Mouse (Mus musculus): ENCODE data around the gene Rhobtb1.
A peak's percentile ranks its signal among the peaks of the same experiment; 100 is the strongest.

The Rhobtb1 gene

GRCm38 (mm10) chr10:69274705-69275104 is 123.5 kb downstream of the Rhobtb1 start:
- no peak for DNase-seq (ENCODE audit: low spot score in 2 of 2)

- no peak for DNase-seq (ENCODE audit: low spot score in 2 of 2)
Observed at GRCm38 (mm10) chr10:69275811-69276775, 124.9 kb downstream of the Rhobtb1 start.

DNA sequence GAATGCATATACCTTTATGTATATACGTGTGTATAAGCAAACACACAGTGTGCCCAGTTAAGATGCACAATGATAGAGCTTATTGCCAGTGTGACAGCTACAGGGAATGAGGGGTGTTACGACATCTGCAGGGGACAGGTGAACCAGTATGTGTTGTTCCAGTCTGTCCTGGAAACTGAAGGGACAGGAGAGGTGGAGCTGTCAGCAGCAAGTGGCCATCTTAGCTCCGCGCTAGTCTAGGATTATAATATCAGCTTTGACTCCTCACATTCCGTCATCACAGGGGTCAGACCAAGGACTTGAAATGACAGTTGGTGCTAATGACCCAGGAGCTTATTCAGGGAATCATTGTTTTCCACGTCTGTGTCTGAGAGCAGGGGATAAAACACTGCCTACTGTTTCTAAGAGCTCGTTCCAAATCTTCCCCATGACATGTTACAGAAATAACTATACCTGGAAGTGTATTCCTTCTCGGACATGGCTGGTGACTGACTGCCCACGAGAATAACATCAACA is 125.7 kb downstream of the Rhobtb1 start:
- DNase-seq (ENCODE audit: low spot score in 2 of 2): no peak

DNA sequence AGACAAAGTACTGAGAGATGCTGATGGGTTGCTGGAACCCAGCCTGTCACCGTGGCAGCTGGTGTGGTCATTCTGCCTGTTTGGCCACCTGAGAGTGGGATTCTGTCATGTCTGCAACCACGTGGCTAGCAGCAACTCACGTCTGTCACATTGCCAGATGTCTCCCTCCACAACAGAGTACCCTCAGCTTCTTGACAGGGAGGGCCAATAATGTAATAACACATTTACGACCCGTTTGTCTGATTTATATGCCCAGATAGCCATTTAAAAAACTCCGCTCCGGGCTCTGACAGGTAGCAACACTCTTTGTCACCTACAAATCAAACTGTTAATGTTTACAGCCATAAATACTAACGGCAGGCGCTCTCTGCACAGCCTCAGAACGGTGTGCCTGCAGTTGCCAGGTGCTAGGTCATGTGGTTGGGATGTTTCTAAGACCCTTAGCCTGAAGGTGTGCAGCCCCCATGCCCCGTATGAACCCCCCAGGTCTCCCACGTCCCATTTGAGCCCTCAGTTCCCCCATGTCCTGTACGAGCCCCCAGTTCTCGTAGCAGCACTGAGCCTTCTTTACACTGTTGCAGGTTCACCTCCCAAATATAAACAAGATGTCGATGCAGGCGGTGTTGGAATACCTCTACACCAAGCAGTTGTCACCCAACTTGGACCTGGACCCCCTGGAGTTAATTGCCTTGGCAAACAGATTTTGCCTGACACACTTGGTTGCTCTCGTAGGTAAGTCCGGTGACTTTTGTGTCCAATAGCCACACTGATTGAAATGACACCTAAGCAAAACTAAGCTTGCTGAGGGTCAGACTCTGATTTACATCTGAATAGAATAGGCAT is 127.8 kb downstream of the Rhobtb1 start:
- DNase-seq (ENCODE audit: low spot score in 2 of 2): no peak

GRCm38 (mm10) chr10:69279607-69279978 is 128.4 kb downstream of the Rhobtb1 start:
- DNase-seq (ENCODE audit: low spot score in 2 of 2): no peak

DNA sequence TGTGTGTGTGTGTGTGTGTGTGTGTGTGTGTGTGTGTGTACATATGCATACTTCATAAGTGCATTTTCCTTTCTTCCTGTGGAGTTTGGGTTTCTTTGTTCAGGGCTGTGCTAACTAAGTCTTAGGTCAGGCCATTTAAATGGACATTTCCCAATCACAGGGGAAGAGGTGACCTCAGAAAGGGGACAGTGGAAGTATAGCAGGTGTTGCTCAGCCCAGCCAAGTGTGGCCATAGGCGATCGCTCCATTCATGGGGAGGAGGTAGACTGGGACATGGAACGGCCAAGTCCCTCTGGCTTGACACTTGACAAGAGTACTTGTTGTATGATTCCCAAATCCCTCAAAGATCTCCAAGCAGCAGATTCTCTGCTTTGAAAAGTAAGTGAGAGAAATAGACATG is 135.7 kb downstream of the Rhobtb1 start:
- no peak for DNase-seq (ENCODE audit: low spot score in 2 of 2)

GRCm38 (mm10) chr10:69288086-69288485 is 136.9 kb downstream of the Rhobtb1 start:
- no peak for DNase-seq (ENCODE audit: low spot score in 2 of 2)

DNA sequence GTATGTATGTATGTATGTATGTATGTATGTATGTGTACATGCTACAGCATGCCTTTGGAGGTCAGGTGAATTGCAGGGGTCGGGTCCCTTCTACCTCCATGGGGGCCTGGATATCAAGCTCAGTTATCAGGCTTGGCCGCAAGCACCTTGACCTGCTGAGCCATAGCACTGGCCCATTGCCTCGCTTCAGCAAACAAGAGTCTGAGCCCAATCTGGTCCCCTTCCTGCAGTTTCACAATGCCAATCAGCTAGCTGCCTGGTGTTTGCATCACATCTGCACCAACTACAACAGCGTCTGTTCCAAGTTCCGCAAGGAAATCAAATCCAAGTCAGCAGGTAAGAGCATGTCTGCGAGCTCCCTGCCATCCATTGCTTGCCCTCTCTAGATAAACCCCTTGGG is 137.5 kb downstream of the Rhobtb1 start:
- no peak for DNase-seq (ENCODE audit: low spot score in 2 of 2)

- no peak for DNase-seq (ENCODE audit: low spot score in 2 of 2)
Observed at GRCm38 (mm10) chr10:69290736-69291135, 139.5 kb downstream of the Rhobtb1 start.

GRCm38 (mm10) chr10:69295919-69296318 is 144.7 kb downstream of the Rhobtb1 start:
- DNase-seq (ENCODE audit: low spot score in 2 of 2): no peak

DNA sequence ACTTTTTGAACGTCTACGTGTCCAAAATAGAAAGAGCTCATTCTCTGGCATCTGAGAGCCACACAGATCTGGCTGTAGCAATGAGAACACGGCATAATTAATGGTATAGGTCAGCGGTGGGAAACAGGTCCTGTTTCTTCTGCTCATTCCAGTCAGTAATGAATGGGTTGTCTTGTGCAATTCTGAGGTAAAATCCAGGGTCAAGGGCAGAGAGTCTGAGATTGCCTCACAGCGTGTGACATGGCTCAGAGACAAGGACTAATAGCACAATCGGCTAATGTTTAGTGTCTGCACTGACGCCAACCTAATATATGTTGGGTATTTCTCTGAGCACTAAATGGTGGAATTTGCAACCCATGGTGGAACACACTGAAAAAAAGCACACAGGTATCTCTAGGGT is 148.8 kb downstream of the Rhobtb1 start:
- DNase-seq (ENCODE audit: low spot score in 2 of 2): no peak

GRCm38 (mm10) chr10:69302667-69303066 is 151.4 kb downstream of the Rhobtb1 start:
- DNase-seq (ENCODE audit: low spot score in 2 of 2): no peak

DNA sequence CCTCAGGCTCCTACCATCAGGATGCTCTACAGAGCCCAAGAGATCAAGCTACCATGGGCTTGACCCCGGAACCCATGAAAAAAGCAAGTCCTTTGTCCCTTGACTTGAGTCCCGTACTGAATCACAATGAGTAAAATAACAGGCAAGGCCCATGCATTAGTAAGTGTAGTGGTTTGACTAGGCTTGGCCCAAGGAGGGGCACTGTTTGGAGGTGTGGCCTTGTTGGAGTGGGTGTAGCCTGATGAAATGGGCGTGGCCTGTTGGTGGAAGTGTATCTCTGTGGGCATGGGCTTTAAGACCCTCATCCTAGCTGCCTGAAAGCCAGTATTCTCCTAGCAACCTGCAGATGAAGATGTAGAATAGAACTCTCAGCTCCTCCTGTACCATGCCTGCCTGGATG is 153.6 kb downstream of the Rhobtb1 start:
- no peak for DNase-seq (ENCODE audit: low spot score in 2 of 2)

DNA sequence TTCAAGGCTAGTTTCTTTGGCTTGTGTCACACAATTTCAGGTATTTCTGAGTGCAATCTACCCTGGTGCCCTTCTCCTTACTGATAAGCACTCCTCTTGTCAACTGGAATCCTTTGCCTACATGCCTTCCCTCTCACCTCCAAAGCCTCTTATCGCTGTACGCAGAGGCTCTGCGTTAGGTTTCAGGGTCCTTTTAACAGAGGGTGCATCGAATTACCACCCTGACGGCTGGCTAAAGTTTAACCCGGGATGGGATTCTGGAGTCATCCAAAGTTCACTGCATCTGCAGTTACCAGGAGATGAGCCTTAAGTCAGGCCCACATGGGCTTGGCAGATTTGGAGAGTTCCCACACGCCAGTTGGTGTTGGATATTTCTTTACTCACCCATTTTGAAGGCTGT is 154.4 kb downstream of the Rhobtb1 start:
- DNase-seq (ENCODE audit: low spot score in 2 of 2): no peak

DNA sequence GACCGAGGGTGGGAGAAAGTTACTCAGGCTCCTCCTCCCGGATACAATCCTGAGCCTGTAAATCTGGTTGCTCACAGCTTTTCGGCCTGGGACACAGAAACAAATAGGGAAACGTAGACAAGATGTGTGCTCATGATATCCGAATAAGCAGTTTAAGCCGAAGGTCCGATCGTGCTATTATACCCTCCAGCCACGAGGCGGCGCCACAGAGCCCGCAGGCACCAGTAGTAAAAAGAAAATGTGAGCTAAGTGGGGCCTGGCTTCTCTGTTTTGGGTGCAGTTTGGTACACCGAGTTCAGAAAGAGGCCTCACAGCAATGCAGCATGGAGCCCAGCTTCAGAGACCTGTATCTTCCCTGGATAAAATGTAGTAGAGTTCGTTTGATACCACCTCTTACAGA is 155.0 kb downstream of the Rhobtb1 start:
- peak in 1 of 2 experiments; percentile 13 for DNase-seq (ENCODE audit: low spot score in 2 of 2)

DNA sequence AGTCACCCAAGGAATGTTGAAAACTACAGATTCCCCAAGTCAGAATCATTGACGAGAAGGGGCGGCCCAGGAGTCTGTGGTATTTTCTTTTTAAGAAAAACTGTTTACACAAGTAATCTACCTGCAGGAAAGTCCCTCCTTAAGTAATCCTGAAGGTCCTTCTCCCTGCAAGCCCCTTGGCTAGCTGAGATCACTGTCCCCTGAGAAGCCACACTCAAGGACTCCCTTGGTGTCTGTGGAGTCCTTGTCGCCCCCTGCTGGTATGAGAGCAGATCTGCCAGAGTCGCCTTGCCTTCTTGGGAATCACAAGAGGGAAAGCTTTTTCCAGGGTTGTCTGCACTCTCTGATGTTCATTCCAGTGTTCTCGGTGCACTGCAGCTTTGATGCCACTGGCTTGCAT is 155.8 kb downstream of the Rhobtb1 start:
- DNase-seq (ENCODE audit: low spot score in 2 of 2): peak; percentile 29 to 34

DNA sequence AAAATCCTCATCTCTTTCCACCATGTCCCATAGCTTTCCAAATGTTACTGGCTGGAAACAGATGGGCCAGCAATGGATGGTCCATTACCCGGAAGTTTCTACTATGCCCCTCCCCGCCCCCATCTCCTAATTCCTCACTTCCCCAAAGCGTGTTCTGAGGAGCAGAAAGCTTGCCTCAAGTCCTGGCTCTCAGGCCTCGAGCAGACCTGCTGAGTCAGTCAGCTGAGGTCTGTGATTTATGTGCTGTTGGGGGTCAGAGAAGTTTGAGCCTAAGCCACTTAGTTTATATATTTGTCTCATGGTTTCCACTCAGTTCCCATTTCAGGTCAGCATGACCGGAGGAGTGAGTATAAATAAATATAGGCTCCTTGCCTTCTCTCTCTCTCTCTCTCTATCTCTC is 157.9 kb downstream of the Rhobtb1 start:
- no peak for DNase-seq (ENCODE audit: low spot score in 2 of 2)

DNA sequence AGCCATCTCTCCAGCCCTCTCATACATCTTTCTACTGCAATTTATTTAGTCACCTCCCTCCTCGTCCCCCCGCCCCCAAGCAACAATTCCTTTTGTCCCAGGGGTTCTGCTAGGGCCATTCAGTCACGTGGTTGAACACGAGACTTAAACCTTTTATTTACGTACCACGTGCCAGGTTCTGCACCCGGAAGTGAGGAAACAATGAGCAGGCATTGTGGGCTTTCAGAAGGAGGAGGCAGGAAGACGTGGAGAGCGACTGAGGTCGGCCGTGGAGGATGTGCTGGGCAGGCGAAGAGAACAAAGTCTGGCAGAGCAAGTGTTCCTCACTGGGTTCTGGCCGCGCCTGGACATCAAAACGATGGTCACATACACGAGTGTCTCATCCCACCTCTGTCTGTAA is 160.6 kb downstream of the Rhobtb1 start:
- no peak for DNase-seq (ENCODE audit: low spot score in 2 of 2)

DNA sequence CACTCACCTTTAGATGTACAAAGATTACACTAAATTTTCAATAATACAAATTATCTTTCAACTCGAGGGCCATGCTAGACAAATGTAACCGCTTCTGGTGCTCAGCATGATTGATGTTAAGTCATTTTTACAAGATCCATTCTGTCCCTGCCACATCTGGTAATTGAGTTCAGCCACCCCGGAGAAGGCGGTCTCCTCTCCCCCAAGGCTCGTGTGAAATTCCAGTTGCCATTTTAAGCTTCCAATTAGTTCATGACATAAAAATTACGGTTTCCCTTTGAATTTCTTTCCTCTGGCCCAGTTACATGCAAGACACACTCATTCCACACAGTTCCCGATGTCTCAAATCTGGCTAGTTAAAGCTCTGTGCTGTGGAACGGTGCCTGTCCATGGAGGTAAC is 162.7 kb downstream of the Rhobtb1 start:
- no peak for DNase-seq (ENCODE audit: low spot score in 2 of 2)

GRCm38 (mm10) chr10:69318514-69318913 is 167.3 kb downstream of the Rhobtb1 start:
- DNase-seq (ENCODE audit: low spot score in 2 of 2): no peak

- peak; percentile 65 to 72 for DNase-seq (ENCODE audit: low spot score in 2 of 2)
Observed at GRCm38 (mm10) chr10:69320667-69321518, 169.7 kb downstream of the Rhobtb1 start.

Measured in frontal cortex, postnatal 25 days (tissue).